Mouse (Mus musculus) bone marrow macrophage, adult 2 months (primary cell): ENCODE data around the gene Zfyve28.

Experiments
- CTCF ChIP-seq: IDR thresholded peaks from 2 replicates; pipeline ENCODE4 v1.5.1; 2012; ENCODE audit warnings: low read depth, mild to moderate bottlenecking, low read length, moderate library complexity
- POLR2A ChIP-seq: IDR thresholded peaks from 2 replicates; pipeline ENCODE4 v1.6.1; 2012; ENCODE audit warnings: mild to moderate bottlenecking, low read depth, low read length, borderline replicate concordance

DNA sequence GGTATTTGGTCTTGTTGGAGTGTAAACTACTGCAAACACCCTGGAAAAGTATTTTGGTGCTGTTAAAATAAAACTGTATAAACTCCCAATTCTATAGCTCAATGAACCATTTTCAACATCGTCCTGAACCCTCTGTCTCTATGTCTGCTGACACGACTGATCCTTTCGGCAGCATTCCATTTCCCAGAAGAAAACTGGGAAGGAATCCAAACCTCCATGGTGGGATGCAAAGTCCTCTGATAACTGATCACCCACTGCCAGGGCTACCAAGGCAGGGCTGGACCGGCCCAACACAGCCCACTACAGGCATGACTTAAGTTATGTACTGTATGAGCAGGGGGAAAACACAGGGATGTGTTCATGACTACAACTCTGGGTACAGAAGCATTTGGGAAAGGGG, 86.2 kb downstream of the Zfyve28 start:
- no peak for TF ChIP-seq CTCF
- no peak for TF ChIP-seq POLR2A
